Mouse (Mus musculus): ENCODE data around the gene Gm3248.
"Not testable (repeated sequence)": the region's sequence is repeated elsewhere in the genome, so short reads cannot be mapped to it uniquely, and the experiment has no call there.

The Gm3248 gene

DNA sequence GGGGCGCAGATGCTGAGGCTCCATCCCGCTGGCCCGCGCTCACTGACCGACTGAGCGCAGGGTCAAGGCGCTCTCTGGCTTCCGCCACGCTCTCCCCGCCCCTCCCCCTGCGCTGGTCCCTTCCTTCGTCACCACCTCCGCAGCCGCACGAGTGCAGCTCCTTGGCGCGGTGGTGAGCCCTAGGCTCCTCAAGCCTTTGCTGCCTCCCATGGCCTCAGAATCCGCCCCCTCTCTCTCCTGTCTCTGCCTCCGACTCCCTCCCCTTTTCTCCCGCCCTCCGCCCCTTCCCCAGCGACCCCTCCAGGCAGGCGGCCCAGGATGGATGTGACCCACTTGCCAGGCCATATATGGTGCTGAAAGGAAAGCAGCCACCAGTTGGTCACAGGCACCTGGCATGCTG, at the start of gene Gm3248:
TSS of gene Gm3248 (minus strand) at position 111 of the 400 bp plus-strand sequence.
- TF ChIP-seq GATA4 (IDR thresholded peaks at IDR 0.05; ENCODE audit: insufficient replicate concordance, low read length), result not testable (repeated sequence)

- not testable (repeated sequence) for TF ChIP-seq GATA4 (IDR thresholded peaks at IDR 0.05; ENCODE audit: insufficient replicate concordance, low read length)
Measured at GRCm38 (mm10) chr14:5979037-5979436, 17.5 kb upstream of the Gm3248 start, which contains the start of gene Gm3453. Gene Gm3453, minus strand, starts transcription at chr14:5979137.

Measured in liver, adult (tissue).